Mouse (Mus musculus) midbrain, embryonic 12.5 days (tissue): ENCODE measurements around the gene Nt5e. TPM values are rescaled to one million over a fixed set of nuclear protein-coding genes. Genes with fewer than 3 reads are reported as not detected.

Experiments
- ATAC-seq: fragments of 200-750 bp; cut with Nextera tagmentation; 2 replicates; pipeline ENCODE4 v1.8.0; 2017; ENCODE audit warnings: low read depth, moderate TSS enrichment, moderate library complexity; ENCODE audit not compliant: low FRiP score
- H3K27ac ChIP-seq: fragments of 300-500 bp; sonication (generic); replicated peaks from 2 replicates; pipeline ENCODE4 v1.5.1; 2016; ENCODE audit warnings: mild to moderate bottlenecking
- H3K27me3 ChIP-seq: fragments of 300-500 bp; sonication (generic); 2 replicates; pipeline ENCODE4 v1.6.1; 2016; ENCODE audit warnings: mild to moderate bottlenecking
- H3K36me3 ChIP-seq: fragments of 300-500 bp; sonication (generic); 2 replicates; pipeline ENCODE4 v1.6.1; 2016
- H3K4me1 ChIP-seq: fragments of 300-500 bp; sonication (generic); 2 replicates; pipeline ENCODE4 v1.6.1; 2016
- H3K4me2 ChIP-seq: fragments of 300-500 bp; sonication (generic); replicated peaks from 2 replicates; pipeline ENCODE4 v1.6.1; 2016; ENCODE audit warnings: mild to moderate bottlenecking, moderate library complexity
- H3K4me3 ChIP-seq: fragments of 300-500 bp; sonication (generic); 2 replicates; pipeline ENCODE4 v1.5.1; 2016; ENCODE audit warnings: mild to moderate bottlenecking
- H3K9ac ChIP-seq: fragments of 300-500 bp; sonication (generic); replicated peaks from 2 replicates; pipeline ENCODE4 v1.6.1; 2016; ENCODE audit warnings: mild to moderate bottlenecking, moderate library complexity
- H3K9me3 ChIP-seq: fragments of 300-500 bp; sonication (generic); 2 replicates; pipeline ENCODE4 v1.6.1; 2016; ENCODE audit warnings: mild to moderate bottlenecking
- WGBS: fragments of 180-500 bp; shearing (Covaris S2); methylation state at CpG from one replicate; pipeline ENCODE4 v1.1.7; 2016; 5-methylcytosine and 5-hydroxymethylcytosine counted together
- polyA plus RNA-seq: library from polyadenylated mRNA; unstranded; fragments of >200 nt; fragmentation: Nextera tagmentation; extraction: Ambion mirVana; gene quantifications from 2 replicates; pipeline ENCODE4 v1.2.1, GENCODE M21; 2016

Gene Nt5e
- polyA plus RNA-seq, 1 experiment from 2014 or later: 0.71 TPM

GRCm38 (mm10) chr9:88404515-88404914 lies 77.5 kb downstream of the Nt5e start:
- Histone ChIP-seq H3K27ac (no peak overlapping the region), H3K4me3 (no peak overlapping the region), H3K9me3 (no peaks in the 10 kb centered on the region), H3K9ac (no peak overlapping the region), H3K27me3 (no peaks in the 10 kb centered on the region), H3K36me3 (0 out of 2 replicates have a peak, but pooled peaks cover 4% of the 10 kb centered on the region), H3K4me1 (no peaks in the 10 kb centered on the region), H3K4me2 (no peak overlapping the region)
- no peak for ATAC-seq
- WGBS: 95% methylated on average over 6 of the region's 6 CpGs

- no peak overlapping the region for H3K4me2 ChIP-seq
- H3K27me3 ChIP-seq: no peaks in the 10 kb centered on the region
- H3K36me3 ChIP-seq: peaks cover 10% of the 10 kb centered on the region; the same call in 1 of the 2 replicates
- WGBS: 90% methylated on average over 2 of the region's 2 CpGs
- ATAC-seq: no peak
- no peaks in the 10 kb centered on the region for H3K4me1 ChIP-seq
- no peak overlapping the region for H3K9ac ChIP-seq
- no peak overlapping the region for H3K27ac ChIP-seq
- no peak overlapping the region for H3K4me3 ChIP-seq
- H3K9me3 ChIP-seq: no peaks in the 10 kb centered on the region
These were observed 83.0 kb downstream of the Nt5e start for GRCm38 (mm10) chr9:88409978-88410377.

- no peak overlapping the region for H3K4me3 ChIP-seq
- H3K27me3 ChIP-seq: no peaks in the 10 kb centered on the region
- ATAC-seq: no peak
- 63% methylated on average over 1 of the region's 1 CpGs for WGBS
- no peaks in the 10 kb centered on the region for H3K4me1 ChIP-seq
- H3K4me2 ChIP-seq: no peak overlapping the region
- H3K9ac ChIP-seq: no peak overlapping the region
- no peaks in the 10 kb centered on the region for H3K36me3 ChIP-seq
- no peaks in the 10 kb centered on the region for H3K9me3 ChIP-seq
- no peak overlapping the region for H3K27ac ChIP-seq
These were observed 89.8 kb downstream of the Nt5e start for GRCm38 (mm10) chr9:88416752-88417151.

Other genes starting within 250 kb of the Nt5e start
- gene Snx14, start 111.8 kb downstream of the Nt5e start, polyA plus RNA-seq: 22.2 and 24.1 TPM in 2 replicates
- 0.42 and 1.8 TPM in 2 replicates for gene Gm20537, start 129.4 kb downstream of the Nt5e start, polyA plus RNA-seq
- 119 and 121 TPM in 2 replicates for gene Syncrip, start 155.4 kb downstream of the Nt5e start, polyA plus RNA-seq
- gene Zfp949, start 220.8 kb downstream of the Nt5e start, polyA plus RNA-seq: 13.2 and 14.1 TPM in 2 replicates